Mouse (Mus musculus) MEL (cell line): ENCODE measurements around the gene Dnajb11. TPM values are rescaled to one million over a fixed set of nuclear protein-coding genes. Genes with fewer than 3 reads are reported as not detected.

Source experiments
- DNase-seq: peaks from one replicate; pipeline ENCODE4 v3.0.0; 2011; ENCODE audit warnings: low read depth, low spot score
- H3K27ac ChIP-seq: 2 replicates; pipeline ENCODE4 v1.5.1; 2012; ENCODE audit warnings: low read depth, mild to moderate bottlenecking, control low read depth, low read length, moderate library complexity; ENCODE audit not compliant: control insufficient read depth
- H3K27me3 ChIP-seq, 2 experiments: fragments of 150-350 bp in 1 of 2; sonication (generic) in 1 of 2; 2 replicates each; pipeline ENCODE4 v1.6.1; 2012; ENCODE audit warnings: low read length in 2 of 2, mild to moderate bottlenecking in 2 of 2, improper control_type of control experiment in 1 of 2, moderate library complexity in 1 of 2; ENCODE audit not compliant: insufficient read depth in 2 of 2, control insufficient read depth in 1 of 2
- H3K36me3 ChIP-seq, 2 experiments: 2 replicates each; pipeline ENCODE4 v1.6.1; 2012 to 2014; ENCODE audit warnings: low read length in 2 of 2, improper control_type of control experiment in 1 of 2, inconsistent platforms in 1 of 2, mild to moderate bottlenecking in 1 of 2; ENCODE audit not compliant: insufficient read depth in 2 of 2, control insufficient read depth in 1 of 2
- H3K4me1 ChIP-seq, 2 experiments: fragments of 150-350 bp in 1 of 2; sonication (generic) in 1 of 2; 2 replicates each; pipeline ENCODE4 v1.6.1; 2012; ENCODE audit warnings: low read length in 2 of 2, improper control_type of control experiment in 1 of 2, mild to moderate bottlenecking in 1 of 2; ENCODE audit not compliant: insufficient read depth in 2 of 2, control insufficient read depth in 1 of 2
- H3K4me3 ChIP-seq, 2 experiments: fragments of 150-350 bp in 1 of 2; sonication (generic) in 1 of 2; 2 replicates each; pipeline ENCODE4 v1.5.1; 2012; ENCODE audit warnings: low read depth in 2 of 2, low read length in 2 of 2, mild to moderate bottlenecking in 2 of 2, moderate library complexity in 2 of 2, control low read depth in 1 of 2, improper control_type of control experiment in 1 of 2; ENCODE audit not compliant: control insufficient read depth in 1 of 2, insufficient read depth in 1 of 2
- H3K79me2 ChIP-seq: 2 replicates; pipeline ENCODE4 v1.6.1; 2012; ENCODE audit warnings: mild to moderate bottlenecking, low read length, moderate library complexity; ENCODE audit not compliant: control insufficient read depth, poor library complexity, insufficient read depth
- H3K9ac ChIP-seq: 2 replicates; pipeline ENCODE4 v1.6.1; 2012; ENCODE audit warnings: low read depth, mild to moderate bottlenecking, control low read depth, low read length, moderate library complexity; ENCODE audit not compliant: control insufficient read depth, poor library complexity, severe bottlenecking
- H3K9me3 ChIP-seq: fragments of 150-350 bp; sonication (generic); replicated peaks from 2 replicates; pipeline ENCODE4 v1.6.1; 2012; ENCODE audit warnings: mild to moderate bottlenecking, low read length, improper control_type of control experiment, moderate library complexity; ENCODE audit not compliant: insufficient read depth
- CHD2 ChIP-seq: IDR thresholded peaks from 2 replicates; pipeline ENCODE4 v1.6.1; 2011; ENCODE audit warnings: low read length, improper control_type of control experiment
- CTCF ChIP-seq, 3 experiments: IDR thresholded peaks in 2 of 3; conservative IDR thresholded peaks in 1 of 3; 2 replicates each; pipeline ENCODE4 v1.5.1; 2011 to 2012; ENCODE audit warnings: low read length in 3 of 3, low read depth in 2 of 3, mild to moderate bottlenecking in 2 of 3, improper control_type of control experiment in 1 of 3, inconsistent platforms in 1 of 3, mixed read lengths in 1 of 3, moderate library complexity in 1 of 3; ENCODE audit not compliant: control insufficient read depth in 1 of 3, insufficient read depth in 1 of 3, poor library complexity in 1 of 3, severe bottlenecking in 1 of 3
- E2F4 ChIP-seq: IDR thresholded peaks from 2 replicates; pipeline ENCODE4 v1.6.1; 2011; ENCODE audit warnings: low read depth, low read length, improper control_type of control experiment, borderline replicate concordance
- EP300 ChIP-seq, 2 experiments: IDR thresholded peaks; 2 replicates each; pipeline ENCODE4 v1.6.1; 2011; ENCODE audit warnings: improper control_type of control experiment in 2 of 2, low read length in 2 of 2, low read depth in 1 of 2, mild to moderate bottlenecking in 1 of 2
- ETS1 ChIP-seq: IDR thresholded peaks from 2 replicates; pipeline ENCODE4 v1.6.1; 2012; ENCODE audit warnings: low read depth, mild to moderate bottlenecking, inconsistent platforms, low read length, improper control_type of control experiment, moderate library complexity
- GABPA ChIP-seq: IDR thresholded peaks from 2 replicates; pipeline ENCODE4 v1.6.1; 2012; ENCODE audit warnings: low read depth, mild to moderate bottlenecking, inconsistent platforms, low read length, improper control_type of control experiment, moderate library complexity
- GATA1 ChIP-seq: IDR thresholded peaks from 2 replicates; pipeline ENCODE4 v1.6.1; 2011; ENCODE audit warnings: low read depth, low read length, improper control_type of control experiment
- MAZ ChIP-seq: IDR thresholded peaks from 2 replicates; pipeline ENCODE4 v1.6.1; 2012; ENCODE audit warnings: low read depth, mild to moderate bottlenecking, inconsistent platforms, low read length, improper control_type of control experiment
- MEF2A ChIP-seq: IDR thresholded peaks from 2 replicates; pipeline ENCODE4 v1.6.1; 2014; ENCODE audit warnings: low read depth, mild to moderate bottlenecking, inconsistent platforms, low read length, improper control_type of control experiment; ENCODE audit not compliant: poor library complexity, insufficient replicate concordance, severe bottlenecking; ENCODE audit errors: extremely low read depth
- MXI1 ChIP-seq: IDR thresholded peaks from 2 replicates; pipeline ENCODE4 v1.6.1; 2011; ENCODE audit warnings: mild to moderate bottlenecking, low read depth, low read length, improper control_type of control experiment
- MYB ChIP-seq: IDR thresholded peaks from 2 replicates; pipeline ENCODE4 v1.6.1; 2011; ENCODE audit warnings: mild to moderate bottlenecking, low read depth, low read length, improper control_type of control experiment
- MYC ChIP-seq: IDR thresholded peaks from 2 replicates; pipeline ENCODE4 v1.6.1; 2011; ENCODE audit warnings: low read depth, mild to moderate bottlenecking, low read length, improper control_type of control experiment, moderate library complexity
- NELFE ChIP-seq: IDR thresholded peaks from 2 replicates; pipeline ENCODE4 v1.6.1; 2011; ENCODE audit warnings: low read depth, low read length, improper control_type of control experiment
- POLR2A ChIP-seq, 2 experiments: IDR thresholded peaks; 2 replicates each; pipeline ENCODE4 v1.6.1; 2011 to 2012; ENCODE audit warnings: low read length in 2 of 2, mild to moderate bottlenecking in 2 of 2, control low read depth in 1 of 2, improper control_type of control experiment in 1 of 2, low read depth in 1 of 2, moderate library complexity in 1 of 2; ENCODE audit not compliant: control insufficient read depth in 1 of 2, insufficient read depth in 1 of 2, poor library complexity in 1 of 2
- POLR2AphosphoS2 ChIP-seq: IDR thresholded peaks from 2 replicates; pipeline ENCODE4 v1.6.1; 2011; ENCODE audit warnings: low read length, improper control_type of control experiment
- POLR2AphosphoS5 ChIP-seq: IDR thresholded peaks from 2 replicates; pipeline ENCODE4 v1.6.1; 2012; ENCODE audit warnings: low read depth, borderline replicate concordance, mild to moderate bottlenecking, inconsistent platforms, low read length, moderate library complexity, mixed read lengths
- RAD21 ChIP-seq: IDR thresholded peaks from 2 replicates; pipeline ENCODE4 v1.6.1; 2011; ENCODE audit warnings: mild to moderate bottlenecking, low read depth, low read length, improper control_type of control experiment
- RCOR1 ChIP-seq: IDR thresholded peaks from 2 replicates; pipeline ENCODE4 v1.6.1; 2012; ENCODE audit warnings: low read depth, mild to moderate bottlenecking, inconsistent platforms, low read length, improper control_type of control experiment
- SIN3A ChIP-seq: IDR thresholded peaks from 2 replicates; pipeline ENCODE4 v1.6.1; 2012; ENCODE audit warnings: low read length, improper control_type of control experiment, inconsistent platforms
- SMC3 ChIP-seq: IDR thresholded peaks from 2 replicates; pipeline ENCODE4 v1.6.1; 2011; ENCODE audit warnings: low read depth, low read length, improper control_type of control experiment
- TBP ChIP-seq: IDR thresholded peaks from 2 replicates; pipeline ENCODE4 v1.8.0; 2011; ENCODE audit warnings: low read depth, low read length, improper control_type of control experiment
- TCF12 ChIP-seq: IDR thresholded peaks from 2 replicates; pipeline ENCODE4 v1.6.1; 2014; ENCODE audit warnings: low read depth, mild to moderate bottlenecking, inconsistent platforms, low read length, improper control_type of control experiment, moderate library complexity
- UBTF ChIP-seq: IDR thresholded peaks from 2 replicates; pipeline ENCODE4 v1.6.1; 2012; ENCODE audit warnings: low read depth, mild to moderate bottlenecking, inconsistent platforms, low read length, improper control_type of control experiment, moderate library complexity, borderline replicate concordance; ENCODE audit not compliant: insufficient read depth
- USF1 ChIP-seq: IDR thresholded peaks from 2 replicates; pipeline ENCODE4 v1.6.1; 2014; ENCODE audit warnings: low read depth, mild to moderate bottlenecking, inconsistent platforms, low read length, improper control_type of control experiment, moderate library complexity
- ZMIZ1 ChIP-seq: IDR thresholded peaks from 2 replicates; pipeline ENCODE4 v1.6.1; 2012; ENCODE audit warnings: low read depth, mild to moderate bottlenecking, inconsistent platforms, low read length, improper control_type of control experiment, moderate library complexity
- polyA plus RNA-seq, 2 experiments: library from polyadenylated mRNA; stranded (reverse) in 1 of 2; unstranded in 1 of 2; fragments of >175 nt in 1 of 2; fragments of >200 nt in 1 of 2; gene quantifications; 2 replicates each; pipeline versions ENCODE4 v1.2.1 to v1.2.4; 2012; ENCODE audit warnings: low replicate concordance in 2 of 2, low read depth in 1 of 2; ENCODE audit not compliant: insufficient read length in 2 of 2, insufficient read depth in 1 of 2, missing spikeins in 1 of 2
- total RNA-seq: library from RNA; depleted of rRNA; stranded (reverse); fragments of 300-350 nt; gene quantifications from 2 replicates; pipeline ENCODE4 v1.2.3, GENCODE M21; 2012

Gene Dnajb11
- total and polyA plus RNA-seq, 3 experiments: 90.2 to 147 (median 139) TPM

GRCm38 (mm10) chr16:22921761-22922160 is 64.1 kb downstream of the Dnajb11 start:
- no peaks in the 10 kb centered on the region for H3K9me3 ChIP-seq
- H3K4me1 ChIP-seq: peaks cover 0 to 5% of the 10 kb centered on the region in 2 experiments; a peak in 2 of 4 replicates
- H3K36me3 ChIP-seq: peaks cover 0 to 2% of the 10 kb centered on the region in 2 experiments; a peak in 2 of 4 replicates
- H3K4me3 ChIP-seq: no peak overlapping the region
- no peak overlapping the region for H3K27ac ChIP-seq
- no peak for TF ChIP-seq SMC3
- TF ChIP-seq NELFE: no peak
- no peak for TF ChIP-seq MAZ
- no peak for TF ChIP-seq TCF12
- no peak for TF ChIP-seq GABPA
- TF ChIP-seq POLR2A (IDR thresholded peaks at IDR 0.05; ENCODE audit: control insufficient read depth in 1 of 2, insufficient read depth in 1 of 2, low read depth in 1 of 2, low read length in 2 of 2, poor library complexity in 1 of 2): no peak
- no peak for TF ChIP-seq MEF2A
- TF ChIP-seq POLR2AphosphoS5: no peak
- TF ChIP-seq ETS1: no peak
- TF ChIP-seq CHD2: no peak
- no peak for TF ChIP-seq USF1
- TF ChIP-seq MYB: no peak
- H3K27me3 ChIP-seq: no peaks in the 10 kb centered on the region
- H3K9ac ChIP-seq: no peak overlapping the region
- DNase-seq: no peak
- no peaks in the 10 kb centered on the region for H3K79me2 ChIP-seq

DNA sequence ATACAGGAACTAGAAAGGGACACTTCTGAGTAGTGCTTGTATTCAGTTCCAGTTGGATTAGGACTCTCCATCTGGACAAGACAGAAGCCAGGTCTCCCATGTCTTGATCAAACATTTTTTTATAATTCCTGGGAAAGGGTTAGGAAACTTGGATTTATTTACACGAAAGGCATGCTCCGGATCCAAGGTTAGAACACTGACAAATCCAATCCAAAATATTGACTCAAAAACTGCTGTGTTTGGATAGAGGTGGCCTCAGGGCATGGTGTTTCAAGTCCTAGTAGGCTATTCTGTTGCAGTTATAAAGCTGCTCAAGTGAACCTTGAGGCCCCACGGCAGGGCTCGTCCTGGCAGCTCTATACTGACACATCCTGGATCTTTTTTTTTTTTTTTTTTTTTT is 64.8 kb downstream of the Dnajb11 start:
- no peak for TF ChIP-seq POLR2AphosphoS2
- TF ChIP-seq EP300 (IDR thresholded peaks at IDR 0.05; ENCODE audit: low read depth in 1 of 2, low read length in 2 of 2): no peak
- no peak for TF ChIP-seq MXI1
- TF ChIP-seq GABPA: no peak
- no peak for TF ChIP-seq SIN3A
- TF ChIP-seq TBP: no peak
- TF ChIP-seq RCOR1: no peak
- TF ChIP-seq MYC: no peak
- no peak for TF ChIP-seq ZMIZ1
- TF ChIP-seq MYB: no peak
- no peak for TF ChIP-seq GATA1
- TF ChIP-seq CTCF (IDR thresholded peaks at IDR 0.05 in 2 of 3, conservative IDR thresholded peaks at IDR 0.05 in 1 of 3; ENCODE audit: control insufficient read depth in 1 of 3, insufficient read depth in 1 of 3, low read depth in 2 of 3, low read length in 3 of 3, poor library complexity in 1 of 3, severe bottlenecking in 1 of 3): no peak
- no peak for TF ChIP-seq NELFE
- no peak for TF ChIP-seq ETS1
- TF ChIP-seq UBTF: no peak
- TF ChIP-seq MAZ: no peak
- TF ChIP-seq RAD21: no peak
- TF ChIP-seq E2F4: no peak
- TF ChIP-seq, all 39 proteins: peak for 0

More for the DNA sequence above, 64.8 kb downstream of the Dnajb11 start:
- Histone ChIP-seq H3K9me3 (no peaks in the 10 kb centered on the region), H3K9ac (no peak overlapping the region), H3K36me3 (peaks cover 0 to 2% of the 10 kb centered on the region in 2 experiments; a peak in 2 of 4 replicates), H3K79me2 (no peaks in the 10 kb centered on the region), H3K4me1 (peaks cover 0 to 5% of the 10 kb centered on the region in 2 experiments; a peak in 2 of 4 replicates), H3K4me3 (no peak overlapping the region), H3K27ac (no peak overlapping the region), H3K27me3 (no peaks in the 10 kb centered on the region)
- no peak for DNase-seq
